Mouse (Mus musculus) intestine, embryonic 14.5 days (tissue): ENCODE measurements around the gene Foxp2. TPM values are rescaled to one million over a fixed set of nuclear protein-coding genes. Genes with fewer than 3 reads are reported as not detected.

Experiments used
- ATAC-seq: fragments of 200-750 bp; cut with Nextera tagmentation; replicated peaks from 2 replicates; pipeline ENCODE4 v1.8.0; 2017; ENCODE audit warnings: low read depth, moderate number of reproducible peaks, moderate TSS enrichment, moderate library complexity; ENCODE audit not compliant: low FRiP score, low TSS enrichment
- DNase-seq: peaks from one replicate; pipeline ENCODE4 v3.0.0-alpha.2; 2018; ENCODE audit warnings: low spot score
- H3K27ac ChIP-seq: fragments of 300-500 bp; sonication (generic); 2 replicates; pipeline ENCODE4 v1.5.1; 2014; ENCODE audit warnings: low read depth, mild to moderate bottlenecking, control low read depth
- H3K27me3 ChIP-seq: fragments of 300-500 bp; sonication (generic); replicated peaks from 2 replicates; pipeline ENCODE4 v1.6.1; 2014; ENCODE audit warnings: low read length, control low read depth; ENCODE audit not compliant: control insufficient read depth, insufficient read depth
- H3K36me3 ChIP-seq: fragments of 300-500 bp; sonication (generic); 2 replicates; pipeline ENCODE4 v1.6.1; 2014; ENCODE audit warnings: low read length, control low read depth; ENCODE audit not compliant: control insufficient read depth, insufficient read depth
- H3K4me1 ChIP-seq: fragments of 300-500 bp; sonication (generic); replicated peaks from 2 replicates; pipeline ENCODE4 v1.6.1; 2014; ENCODE audit warnings: low read length, control low read depth, mixed read lengths; ENCODE audit not compliant: control insufficient read depth, insufficient read depth
- H3K4me2 ChIP-seq: fragments of 300-500 bp; sonication (generic); 2 replicates; pipeline ENCODE4 v1.6.1; 2014; ENCODE audit warnings: low read length
- H3K4me3 ChIP-seq: fragments of 300-500 bp; sonication (generic); 2 replicates; pipeline ENCODE4 v1.5.1; 2014; ENCODE audit warnings: low read depth, low read length, control low read depth, mixed read lengths
- H3K9ac ChIP-seq: fragments of 300-500 bp; sonication (generic); 2 replicates; pipeline ENCODE4 v1.6.1; 2014; ENCODE audit warnings: mild to moderate bottlenecking, low read length
- H3K9me3 ChIP-seq: fragments of 300-500 bp; sonication (generic); 2 replicates; pipeline ENCODE4 v1.6.1; 2016; ENCODE audit warnings: low read length, control low read depth; ENCODE audit not compliant: control insufficient read depth
- WGBS: fragments of 180-500 bp; shearing (Covaris S2); extraction: QIAGEN DNeasy Blood & Tissue Kit; methylation state at CpG from one replicate; pipeline ENCODE4 v1.1.7; 2014; 5-methylcytosine and 5-hydroxymethylcytosine counted together
- polyA plus RNA-seq: library from polyadenylated mRNA; unstranded; fragments of >200 nt; fragmentation: Nextera tagmentation; extraction: Ambion mirVana; gene quantifications from 2 replicates; pipeline ENCODE4 v1.2.1, GENCODE M21; 2014

Foxp2 gene
- polyA plus RNA-seq, 1 experiment from 2014 or later, result 35.9 TPM

DNA sequence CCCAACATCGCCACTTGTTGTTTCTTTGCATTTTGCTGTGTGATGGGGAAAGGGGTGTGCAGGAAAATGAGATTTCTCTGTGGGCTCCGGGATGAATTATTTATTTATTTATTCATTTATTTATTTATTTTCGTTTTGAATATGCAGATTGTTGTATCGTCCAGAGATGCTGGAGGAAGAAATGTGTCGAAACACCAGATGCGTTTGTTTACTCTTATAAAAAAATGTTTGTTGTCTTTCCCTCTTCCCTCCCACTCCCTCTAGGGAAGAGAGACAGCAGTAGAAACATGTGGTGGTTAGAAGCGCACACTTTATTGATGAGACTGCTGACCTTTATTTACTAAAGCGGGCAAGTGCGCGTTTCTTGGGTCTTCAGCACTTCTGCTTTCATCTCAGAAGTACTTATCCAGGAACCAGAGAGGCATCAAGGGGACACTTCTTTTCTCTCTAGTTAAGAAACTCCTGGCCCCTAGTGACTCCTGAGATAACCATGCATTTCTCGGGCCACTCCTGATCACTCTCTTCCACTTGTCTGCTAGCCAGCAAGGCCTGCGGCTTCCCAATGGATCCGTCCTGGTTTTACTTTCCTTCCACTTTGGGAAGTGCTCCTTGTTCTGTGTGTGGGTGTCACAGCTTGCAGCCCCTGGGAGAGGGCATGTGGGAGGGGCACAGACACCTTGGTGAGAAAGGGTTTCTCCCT lies 972 bp downstream of the Foxp2 start:
- Histone ChIP-seq H3K4me1 (peaks cover 19% of the 10 kb centered on the region), H3K27ac (peak overlapping the region; percentile 84; the same call in 1 of the 2 replicates), H3K27me3 (no peaks in the 10 kb centered on the region), H3K9me3 (no peaks in the 10 kb centered on the region), H3K4me2 (peak overlapping the region; percentile 71), H3K36me3 (no peaks in the 10 kb centered on the region), H3K9ac (peak overlapping the region; percentile 92), H3K4me3 (peak overlapping the region; percentile 75)
- peak; percentile 75 for DNase-seq
- ATAC-seq, result no peak
- WGBS, result 6% methylated on average over 13 of the region's 13 CpGs

- DNase-seq (peak; percentile 54), ATAC-seq (no peak)
- Histone ChIP-seq H3K4me1 (peaks cover 11% of the 10 kb centered on the region), H3K27ac (peak overlapping the region; percentile 54; the same call in 1 of the 2 replicates), H3K36me3 (no peaks in the 10 kb centered on the region), H3K4me3 (peak overlapping the region; percentile 75), H3K4me2 (peak overlapping the region; percentile 71), H3K9me3 (no peaks in the 10 kb centered on the region), H3K9ac (peak overlapping the region; percentile 92; the same call in 1 of the 2 replicates), H3K27me3 (no peaks in the 10 kb centered on the region)
- 13% methylated on average over 5 of the region's 5 CpGs for WGBS
Measured at GRCm38 (mm10) chr6:14903271-14903965, 2.3 kb downstream of the Foxp2 start.

DNA sequence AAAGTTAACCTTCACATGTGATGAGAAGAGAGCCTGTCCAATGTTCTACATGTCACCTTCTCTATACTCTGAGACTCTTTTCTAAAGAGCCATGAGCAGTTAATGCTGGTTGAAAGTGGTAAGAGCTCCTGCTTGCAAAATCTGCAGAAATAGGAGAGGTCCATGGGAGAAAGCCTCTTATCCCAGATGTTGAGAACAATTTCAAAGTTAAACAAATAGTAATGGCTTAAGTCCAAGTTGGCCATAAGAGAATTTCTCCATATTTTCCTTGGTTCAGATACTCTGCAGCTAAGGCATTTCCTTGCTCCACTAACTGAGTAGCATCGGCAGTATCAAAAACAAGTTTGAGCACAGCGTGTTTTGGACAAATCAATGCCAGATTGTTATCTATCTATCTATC lies 13.9 kb downstream of the Foxp2 start:
- H3K4me2 ChIP-seq, result no peak overlapping the region
- ATAC-seq, result no peak
- no peaks in the 10 kb centered on the region for H3K36me3 ChIP-seq
- WGBS, result 75% methylated on average over 2 of the region's 2 CpGs
- H3K27ac ChIP-seq, result no peak overlapping the region
- H3K4me1 ChIP-seq, result no peaks in the 10 kb centered on the region
- H3K27me3 ChIP-seq, result no peaks in the 10 kb centered on the region
- no peak overlapping the region for H3K4me3 ChIP-seq
- DNase-seq, result no peak
- H3K9ac ChIP-seq, result no peak overlapping the region
- H3K9me3 ChIP-seq, result no peaks in the 10 kb centered on the region

- Histone ChIP-seq H3K4me1 (no peaks in the 10 kb centered on the region), H3K9me3 (no peaks in the 10 kb centered on the region), H3K4me2 (no peak overlapping the region), H3K27me3 (no peaks in the 10 kb centered on the region), H3K36me3 (no peaks in the 10 kb centered on the region), H3K27ac (no peak overlapping the region), H3K9ac (no peak overlapping the region), H3K4me3 (no peak overlapping the region)
- DNase-seq, result no peak
- no peak for ATAC-seq
Measured at GRCm38 (mm10) chr6:14922704-14923103, 21.6 kb downstream of the Foxp2 start.

DNA sequence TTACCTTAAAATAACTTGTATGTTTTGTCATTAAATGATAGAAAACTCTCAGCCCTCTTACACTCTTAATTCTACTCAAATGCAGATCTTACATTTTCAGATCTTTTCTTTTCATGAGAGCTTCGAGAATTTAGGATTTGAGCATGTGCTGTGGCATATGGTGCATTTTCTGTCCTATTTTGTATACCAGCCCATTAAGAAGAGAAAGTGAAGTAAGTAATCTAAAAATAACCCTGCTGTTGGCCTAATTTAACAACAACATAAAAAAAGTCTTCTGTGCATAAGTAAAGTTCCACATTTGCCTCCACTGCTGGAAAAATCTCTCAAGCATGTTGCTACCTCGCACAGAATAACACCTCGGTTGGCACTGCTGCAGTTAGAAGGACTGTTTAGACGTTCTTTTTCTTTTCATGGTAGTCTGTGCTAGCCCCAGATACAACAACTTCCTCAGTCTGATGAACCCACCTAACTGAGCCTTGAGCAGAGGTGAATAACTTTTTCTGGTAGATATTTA lies 23.9 kb downstream of the Foxp2 start:
- DNase-seq (no peak), ATAC-seq (no peak)
- H3K9me3 ChIP-seq, result no peaks in the 10 kb centered on the region
- no peak overlapping the region for H3K9ac ChIP-seq
- no peaks in the 10 kb centered on the region for H3K36me3 ChIP-seq
- no peaks in the 10 kb centered on the region for H3K4me1 ChIP-seq
- WGBS, result 85% methylated on average over 4 of the region's 4 CpGs
- no peak overlapping the region for H3K4me2 ChIP-seq
- H3K27me3 ChIP-seq, result no peaks in the 10 kb centered on the region
- H3K4me3 ChIP-seq, result no peak overlapping the region
- no peak overlapping the region for H3K27ac ChIP-seq

- H3K4me1 ChIP-seq, result no peaks in the 10 kb centered on the region
- DNase-seq, result no peak
- 79% methylated on average over 6 of the region's 6 CpGs for WGBS
- H3K4me3 ChIP-seq, result no peak overlapping the region
- no peak overlapping the region for H3K4me2 ChIP-seq
- H3K27me3 ChIP-seq, result no peaks in the 10 kb centered on the region
- no peak overlapping the region for H3K27ac ChIP-seq
- H3K9ac ChIP-seq, result no peak overlapping the region
- no peak for ATAC-seq
- no peaks in the 10 kb centered on the region for H3K9me3 ChIP-seq
- H3K36me3 ChIP-seq, result no peaks in the 10 kb centered on the region
Measured at GRCm38 (mm10) chr6:14951060-14951459, 49.9 kb downstream of the Foxp2 start.

DNA sequence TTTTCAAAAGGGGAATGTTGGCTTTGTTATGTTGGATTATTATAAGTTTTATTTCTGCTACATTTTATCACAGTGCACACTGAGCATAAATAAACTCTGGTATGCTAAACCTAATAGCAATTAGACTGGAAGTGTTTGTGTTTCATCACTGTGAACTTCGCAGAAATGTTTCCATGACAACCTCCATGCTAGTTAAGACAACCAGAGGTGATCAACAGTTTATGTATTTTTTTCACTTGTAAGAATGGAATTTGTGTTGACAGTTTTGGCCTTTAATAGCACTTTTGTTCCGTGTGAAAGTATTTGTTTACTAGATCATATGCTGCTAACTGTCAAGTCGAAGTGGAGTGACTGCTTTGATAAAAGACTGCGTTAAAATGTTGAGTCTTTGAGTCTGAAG lies 51.6 kb downstream of the Foxp2 start:
- DNase-seq, result no peak
- ATAC-seq, result no peak
- no peaks in the 10 kb centered on the region for H3K4me1 ChIP-seq
- 42% methylated on average over 4 of the region's 4 CpGs for WGBS
- H3K27ac ChIP-seq, result no peak overlapping the region
- no peak overlapping the region for H3K4me2 ChIP-seq
- no peaks in the 10 kb centered on the region for H3K36me3 ChIP-seq
- no peaks in the 10 kb centered on the region for H3K9me3 ChIP-seq
- no peaks in the 10 kb centered on the region for H3K27me3 ChIP-seq
- H3K4me3 ChIP-seq, result no peak overlapping the region
- H3K9ac ChIP-seq, result no peak overlapping the region

- Histone ChIP-seq H3K9ac (no peak overlapping the region), H3K27me3 (no peaks in the 10 kb centered on the region), H3K4me2 (no peak overlapping the region), H3K4me1 (0 out of 2 replicates have a peak, but pooled peaks cover 3% of the 10 kb centered on the region), H3K9me3 (no peaks in the 10 kb centered on the region), H3K27ac (no peak overlapping the region), H3K36me3 (no peaks in the 10 kb centered on the region), H3K4me3 (no peak overlapping the region)
- ATAC-seq (no peak), DNase-seq (no peak)
- WGBS, result 30% methylated on average over 3 of the region's 3 CpGs
Measured at GRCm38 (mm10) chr6:14977042-14977441, 75.9 kb downstream of the Foxp2 start.
